Mouse (Mus musculus) limb, embryonic 14.5 days (tissue): ENCODE results near the gene Iqsec1. TPM values are rescaled to one million over a fixed set of nuclear protein-coding genes. Genes with fewer than 3 reads are reported as not detected.

ENCODE experiments used
- ATAC-seq: fragments of 200-750 bp; cut with Nextera tagmentation; 2 replicates; pipeline ENCODE4 v1.8.0; 2017; ENCODE audit warnings: low read depth, moderate number of reproducible peaks, moderate TSS enrichment; ENCODE audit not compliant: low FRiP score
- DNase-seq: peaks from one replicate; pipeline ENCODE4 v3.0.0-alpha.2; 2015; ENCODE audit warnings: low spot score
- H3K27ac ChIP-seq: fragments of 300-500 bp; sonication (generic); replicated peaks from 2 replicates; pipeline ENCODE4 v1.5.1; 2014; ENCODE audit warnings: low read depth, mild to moderate bottlenecking, low read length, moderate library complexity, mixed read lengths
- H3K27me3 ChIP-seq: fragments of 300-500 bp; sonication (generic); 2 replicates; pipeline ENCODE4 v1.6.1; 2014; ENCODE audit warnings: low read length, mixed read lengths; ENCODE audit not compliant: control insufficient read depth, insufficient read depth
- H3K36me3 ChIP-seq: fragments of 300-500 bp; sonication (generic); 2 replicates; pipeline ENCODE4 v1.6.1; 2014; ENCODE audit warnings: mild to moderate bottlenecking, low read length, moderate library complexity, mixed read lengths; ENCODE audit not compliant: control insufficient read depth, insufficient read depth
- H3K4me1 ChIP-seq: fragments of 300-500 bp; sonication (generic); 2 replicates; pipeline ENCODE4 v1.6.1; 2014; ENCODE audit warnings: antibody characterized with exemption, low read length, mixed read lengths; ENCODE audit not compliant: control insufficient read depth, insufficient read depth
- H3K4me2 ChIP-seq: fragments of 300-500 bp; sonication (generic); replicated peaks from 2 replicates; pipeline ENCODE4 v1.6.1; 2014; ENCODE audit warnings: low read depth, mild to moderate bottlenecking, low read length, moderate library complexity; ENCODE audit not compliant: severe bottlenecking
- H3K4me3 ChIP-seq: fragments of 300-500 bp; sonication (generic); replicated peaks from 2 replicates; pipeline ENCODE4 v1.5.1; 2014; ENCODE audit warnings: low read length
- H3K9ac ChIP-seq: fragments of 300-500 bp; sonication (generic); 2 replicates; pipeline ENCODE4 v1.6.1; 2014; ENCODE audit warnings: mild to moderate bottlenecking, low read depth, low read length, moderate library complexity; ENCODE audit not compliant: severe bottlenecking
- H3K9me3 ChIP-seq: fragments of 300-500 bp; sonication (generic); 2 replicates; pipeline ENCODE4 v1.6.1; 2016; ENCODE audit warnings: low read length; ENCODE audit not compliant: control insufficient read depth
- POLR2A ChIP-seq: fragments of 200-500 bp; IDR thresholded peaks from 2 replicates; pipeline ENCODE4 v1.8.0; 2012; ENCODE audit warnings: inconsistent platforms, mild to moderate bottlenecking, moderate library complexity, borderline replicate concordance; ENCODE audit not compliant: insufficient read depth, insufficient read length; ENCODE audit errors: extremely low read depth
- WGBS: fragments of 180-500 bp; shearing (Covaris S2); extraction: QIAGEN DNeasy Blood & Tissue Kit; methylation state at CpG from one replicate; pipeline ENCODE4 v1.1.7; 2014; 5-methylcytosine and 5-hydroxymethylcytosine counted together
- polyA plus RNA-seq, 2 experiments: library from polyadenylated mRNA; depleted of rRNA in 1 of 2; stranded (reverse) in 1 of 2; unstranded in 1 of 2; fragments of >200 nt; fragmentation: Nextera tagmentation in 1 of 2; extraction: Ambion mirVana in 1 of 2; gene quantifications; 2 replicates each; pipeline versions ENCODE4 v1.2.1 to v1.2.3; 2012 to 2014

Iqsec1 gene
- polyA plus RNA-seq, 2 experiments, result 17.3 to 58.2 TPM

DNA sequence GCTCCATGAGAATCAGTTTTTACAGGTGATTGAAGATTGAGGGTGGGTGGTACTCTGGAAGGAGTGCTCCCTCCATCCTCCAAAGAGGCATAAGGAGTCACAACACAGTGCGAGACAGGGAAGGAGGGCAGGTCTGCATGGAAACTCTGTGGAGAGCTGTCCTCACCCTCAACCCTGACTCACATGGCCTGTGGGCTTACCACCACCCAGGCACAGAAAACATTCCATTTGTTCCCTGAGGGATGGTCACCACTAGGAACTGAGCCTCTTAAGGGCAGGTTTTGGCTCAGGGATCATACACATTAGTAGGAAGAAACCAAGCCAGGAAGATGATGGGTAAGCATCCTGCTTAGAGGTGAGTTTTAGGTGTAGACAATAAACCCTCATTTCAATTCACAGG lies 220.6 kb downstream of the Iqsec1 start:
- Histone ChIP-seq H3K27me3 (no peaks in the 10 kb centered on the region), H3K27ac (no peak overlapping the region), H3K4me1 (peaks cover 14% of the 10 kb centered on the region), H3K4me2 (no peak overlapping the region), H3K4me3 (no peak overlapping the region), H3K9ac (no peak overlapping the region), H3K9me3 (no peaks in the 10 kb centered on the region), H3K36me3 (no peaks in the 10 kb centered on the region)
- DNase-seq (no peak), ATAC-seq (no peak)
- no peak for TF ChIP-seq POLR2A
- 67% methylated on average over 1 of the region's 1 CpGs for WGBS

DNA sequence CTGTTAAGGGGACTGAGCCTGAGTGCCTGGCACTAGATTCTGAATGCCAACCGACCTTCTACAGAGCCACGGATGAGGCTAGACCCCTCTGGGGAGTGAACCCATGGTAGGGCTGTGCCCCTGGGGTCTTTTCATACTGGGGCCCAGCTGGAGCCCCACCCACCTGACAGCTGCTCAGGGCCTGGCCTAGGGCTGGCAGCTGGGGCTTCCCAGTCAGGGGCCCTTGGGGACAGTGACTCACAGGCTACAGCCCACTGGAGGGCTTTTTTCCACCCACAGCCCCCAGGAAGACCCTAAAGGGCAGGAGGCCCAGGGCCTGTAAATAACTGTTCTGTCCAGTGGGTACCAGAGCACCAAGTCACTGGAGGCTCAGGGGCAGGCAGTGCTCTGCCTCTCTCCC lies 223.7 kb downstream of the Iqsec1 start:
- DNase-seq, result no peak
- peaks cover 30% of the 10 kb centered on the region for H3K4me1 ChIP-seq
- no peak for TF ChIP-seq POLR2A
- H3K9ac ChIP-seq, result no peak overlapping the region
- no peak overlapping the region for H3K4me2 ChIP-seq
- H3K27ac ChIP-seq, result 0 out of 2 replicates have a peak overlapping the region, but pooled peaks have one; percentile 67
- no peaks in the 10 kb centered on the region for H3K27me3 ChIP-seq
- ATAC-seq, result 0 out of 2 replicates have a peak, but pooled peaks have one; percentile 16
- WGBS, result 83% methylated on average over 2 of the region's 2 CpGs
- H3K9me3 ChIP-seq, result no peaks in the 10 kb centered on the region
- no peaks in the 10 kb centered on the region for H3K36me3 ChIP-seq
- H3K4me3 ChIP-seq, result no peak overlapping the region

DNA sequence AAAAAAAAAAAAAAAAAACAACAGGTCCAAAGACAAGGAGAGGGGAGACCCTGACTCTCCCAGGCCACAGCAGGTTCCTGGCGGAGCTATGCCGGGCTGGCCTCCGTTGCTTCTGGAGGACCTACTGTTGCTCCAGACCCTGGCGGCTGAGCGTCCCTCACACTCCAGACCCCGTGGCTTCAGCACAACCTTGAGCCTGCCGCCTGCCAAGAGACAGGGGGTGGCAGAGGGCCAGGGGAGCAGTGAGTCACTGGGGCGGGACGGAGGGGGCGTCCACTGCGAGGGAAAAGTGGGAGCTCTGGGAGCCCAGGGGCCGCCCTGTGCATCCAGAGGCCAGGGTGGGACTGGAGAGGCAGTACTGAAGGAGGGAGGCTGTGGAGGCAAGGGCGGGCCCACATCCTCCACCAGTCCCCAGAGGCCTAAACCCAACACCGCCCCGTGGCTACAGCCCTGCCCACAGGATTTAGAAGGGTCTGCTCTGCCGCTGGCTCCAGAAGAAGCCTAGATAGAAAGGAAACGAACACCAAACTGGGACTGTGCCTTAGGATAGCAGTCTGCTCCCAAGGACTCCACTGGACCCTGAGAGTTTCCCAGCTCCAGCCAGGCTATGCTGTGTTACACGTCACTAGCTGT lies 224.4 kb downstream of the Iqsec1 start:
- H3K27ac ChIP-seq, result peak overlapping the region; percentile 67
- WGBS, result 47% methylated on average over 18 of the region's 18 CpGs

DNA sequence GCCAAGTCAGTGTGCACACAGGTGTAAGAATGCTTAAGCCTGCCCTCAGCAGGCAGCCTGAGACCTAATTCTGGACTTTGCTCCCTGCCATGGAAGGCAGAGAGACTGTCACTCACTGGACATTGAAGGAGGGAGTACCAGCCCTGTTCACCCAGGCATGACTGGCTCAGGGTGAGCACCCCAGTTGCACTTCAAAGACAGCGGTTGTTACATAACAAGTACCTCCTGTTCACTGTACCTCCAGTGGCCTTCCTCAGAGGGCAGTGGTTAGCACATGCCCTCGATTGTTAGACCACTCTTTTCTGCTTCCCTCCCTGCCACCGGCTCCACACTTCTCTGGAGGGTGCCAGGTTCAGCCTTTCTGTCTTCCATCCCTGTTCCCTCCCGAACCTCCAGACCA lies 225.2 kb downstream of the Iqsec1 start:
- Histone ChIP-seq H3K9ac (no peak overlapping the region; the same call in 1 of the 2 replicates), H3K27me3 (no peaks in the 10 kb centered on the region), H3K36me3 (no peaks in the 10 kb centered on the region), H3K9me3 (no peaks in the 10 kb centered on the region), H3K4me3 (peak overlapping the region; percentile 14; the same call in 1 of the 2 replicates), H3K4me1 (peaks cover 30% of the 10 kb centered on the region), H3K27ac (no peak overlapping the region; the same call in 1 of the 2 replicates), H3K4me2 (peak overlapping the region; percentile 25)
- no peak for ATAC-seq
- 77% methylated on average over 4 of the region's 4 CpGs for WGBS
- TF ChIP-seq POLR2A, result no peak
- no peak for DNase-seq

More for the DNA sequence above, 224.4 kb downstream of the Iqsec1 start:
- TF ChIP-seq POLR2A, result no peak
- H3K9ac ChIP-seq, result peak overlapping the region; percentile 25; the same call in 1 of the 2 replicates
- peak; percentile 77 for ATAC-seq
- H3K4me2 ChIP-seq, result peak overlapping the region; percentile 25
- H3K9me3 ChIP-seq, result no peaks in the 10 kb centered on the region
- DNase-seq, result peak; percentile 71
- no peaks in the 10 kb centered on the region for H3K36me3 ChIP-seq
- no peaks in the 10 kb centered on the region for H3K27me3 ChIP-seq
- peaks cover 30% of the 10 kb centered on the region for H3K4me1 ChIP-seq
- H3K4me3 ChIP-seq, result peak overlapping the region; percentile 14; the same call in 1 of the 2 replicates

DNA sequence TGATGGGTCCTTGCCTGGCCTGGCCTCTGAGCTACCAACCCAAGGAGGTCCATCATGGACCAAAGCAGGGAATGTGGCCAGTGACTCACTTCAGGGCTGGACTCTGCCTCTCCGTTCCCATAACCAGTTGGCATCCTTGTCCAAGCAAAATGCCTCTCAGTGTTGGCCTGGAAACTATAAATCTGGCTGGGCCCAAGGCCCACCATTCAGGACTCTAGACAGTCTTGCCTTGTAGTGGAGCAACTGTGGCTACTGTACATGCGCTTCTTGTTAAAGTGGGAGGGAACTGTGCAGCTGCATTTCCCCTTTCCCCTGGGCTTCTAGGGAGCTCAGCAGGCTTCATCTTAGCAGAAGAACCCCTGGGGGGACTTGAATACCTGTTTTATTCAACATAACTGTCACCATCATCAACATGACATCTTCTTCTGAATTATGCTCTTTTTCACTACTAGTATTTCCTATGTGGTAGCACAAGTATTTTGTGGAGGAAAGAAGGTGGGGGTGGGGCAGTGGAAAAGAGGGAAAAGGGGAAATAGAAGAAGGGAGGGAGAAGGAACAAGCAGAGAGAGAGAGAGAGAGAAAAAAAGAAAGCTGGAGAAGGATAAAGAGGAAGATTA lies 226.3 kb downstream of the Iqsec1 start:
- ATAC-seq, result no peak
- WGBS, result 79% methylated on average over 2 of the region's 2 CpGs
- Histone ChIP-seq H3K4me1 (peaks cover 30% of the 10 kb centered on the region), H3K4me2 (no peak overlapping the region), H3K27me3 (no peaks in the 10 kb centered on the region), H3K27ac (0 out of 2 replicates have a peak overlapping the region, but pooled peaks have one; percentile 13), H3K9me3 (no peaks in the 10 kb centered on the region), H3K36me3 (no peaks in the 10 kb centered on the region), H3K9ac (no peak overlapping the region), H3K4me3 (no peak overlapping the region)
- no peak for TF ChIP-seq POLR2A
- DNase-seq, result no peak
